In genomic region chr8:45950622-45951021, GRCm38 (mm10) we compare ENCODE assay signal across 23 mouse cellular contexts. TPM values are rescaled to one million over a fixed set of nuclear protein-coding genes. Genes with fewer than 3 reads are reported as not detected.
"Had no signal": no experiment of that assay in that cellular context is flagged by ENCODE, and none has a peak within 500 bp of the region (broad histone marks: within the 10 kb centered on the region; RNA-seq: fewer than 3 reads in every experiment).

No protein-coding gene starts in this region.

- H3K4me3 ChIP-seq: lung, embryonic 15.5 days; megakaryocyte, embryonic 14.5 days; midbrain, embryonic 13.5 days; midbrain, embryonic 15.5 days; neural tube, embryonic 12.5 days had no signal

- H3K4me1 ChIP-seq: lung, embryonic 15.5 days; megakaryocyte, embryonic 14.5 days; midbrain, embryonic 13.5 days; midbrain, embryonic 15.5 days; neural tube, embryonic 12.5 days had no signal

- DNase-seq: liver, postnatal 0 days; lung, adult 2 months; lung, postnatal 14 days; lung, postnatal 36 days; right cerebral cortex, adult 18-20 months; right cerebral cortex, postnatal 25 days; right cerebral cortex, postnatal 4 days; spleen, adult 18-20 months; thymus, adult 18-20 months; thymus, postnatal 14 days; thymus, postnatal 36 days had no signal

- H3K9ac ChIP-seq: liver, postnatal 0 days; lung, embryonic 15.5 days; midbrain, embryonic 13.5 days; midbrain, embryonic 15.5 days; neural tube, embryonic 12.5 days had no signal

- H3K9me3 ChIP-seq: lung, embryonic 15.5 days; megakaryocyte, embryonic 14.5 days; midbrain, embryonic 13.5 days; midbrain, embryonic 15.5 days; neural tube, embryonic 12.5 days had no signal

- H3K27me3 ChIP-seq: lung, embryonic 15.5 days; megakaryocyte, embryonic 14.5 days; midbrain, embryonic 13.5 days; midbrain, embryonic 15.5 days; neural tube, embryonic 12.5 days had no signal

- ATAC-seq: liver, postnatal 0 days; lung, postnatal 0 days; midbrain, embryonic 13.5 days; midbrain, embryonic 15.5 days had no signal

- H3K27ac ChIP-seq: lung, embryonic 15.5 days; macrophage; midbrain, embryonic 13.5 days; midbrain, embryonic 15.5 days; neural tube, embryonic 12.5 days had no signal

- H3K4me2 ChIP-seq: lung, embryonic 15.5 days; midbrain, embryonic 11.5 days; midbrain, embryonic 13.5 days; midbrain, embryonic 15.5 days; neural tube, embryonic 12.5 days had no signal

- H3K36me3 ChIP-seq: lung, embryonic 15.5 days; midbrain, embryonic 13.5 days; midbrain, embryonic 15.5 days; neural tube, embryonic 12.5 days had no signal

RNA-seq across cellular contexts. Expression of gene Ccdc110, which starts 16.2 kb away (rescaled TPM):
- polyA plus RNA-seq: liver, postnatal 0 days; lung, embryonic 15.5 days; lung, postnatal 0 days; macrophage; midbrain, embryonic 11.5 days; small intestine, adult 2 months; stomach, embryonic 14.5 days; stomach, embryonic 16.5 days; thymus, postnatal 0 days had no signal

RNA-seq across cellular contexts. Expression of gene Lrp2bp, which starts 48.5 kb away (rescaled TPM):
- polyA plus RNA-seq: liver, postnatal 0 days; macrophage; small intestine, adult 2 months had no signal
